Mouse (Mus musculus) liver, embryonic 16.5 days (tissue): ENCODE measurements around the gene Trcg1. TPM values are rescaled to one million over a fixed set of nuclear protein-coding genes. Genes with fewer than 3 reads are reported as not detected.

Experiments
- ATAC-seq: fragments of 200-750 bp; cut with Nextera tagmentation; 2 replicates; pipeline ENCODE4 v1.8.0; 2017; ENCODE audit warnings: low read depth, mild to moderate bottlenecking, moderate number of reproducible peaks, moderate library complexity
- H3K27ac ChIP-seq: fragments of 300-500 bp; sonication (generic); 2 replicates; pipeline ENCODE4 v1.5.1; 2014; ENCODE audit warnings: mild to moderate bottlenecking, low read length
- H3K27me3 ChIP-seq: fragments of 300-500 bp; sonication (generic); 2 replicates; pipeline ENCODE4 v1.6.1; 2014; ENCODE audit warnings: low read depth, low read length, mixed read lengths; ENCODE audit not compliant: control insufficient read depth, insufficient read depth
- H3K36me3 ChIP-seq: fragments of 300-500 bp; sonication (generic); 2 replicates; pipeline ENCODE4 v1.6.1; 2014; ENCODE audit warnings: mild to moderate bottlenecking; ENCODE audit not compliant: control insufficient read depth, insufficient read depth
- H3K4me1 ChIP-seq: fragments of 300-500 bp; sonication (generic); 2 replicates; pipeline ENCODE4 v1.6.1; 2014; ENCODE audit warnings: low read depth, low read length, mixed read lengths; ENCODE audit not compliant: control insufficient read depth
- H3K4me2 ChIP-seq: fragments of 300-500 bp; sonication (generic); 2 replicates; pipeline ENCODE4 v1.6.1; 2014; ENCODE audit warnings: low read depth, low read length, mixed read lengths
- H3K4me3 ChIP-seq: fragments of 300-500 bp; sonication (generic); 2 replicates; pipeline ENCODE4 v1.5.1; 2014; ENCODE audit warnings: low read depth, mild to moderate bottlenecking, low read length
- H3K9ac ChIP-seq: fragments of 300-500 bp; sonication (generic); 2 replicates; pipeline ENCODE4 v1.6.1; 2014; ENCODE audit warnings: low read depth, low read length
- H3K9me3 ChIP-seq: fragments of 300-500 bp; sonication (generic); replicated peaks from 2 replicates; pipeline ENCODE4 v1.6.1; 2016; ENCODE audit warnings: low read length; ENCODE audit not compliant: control insufficient read depth
- WGBS: fragments of 180-500 bp; shearing (Covaris S2); extraction: QIAGEN DNeasy Blood & Tissue Kit; methylation state at CpG from one replicate; pipeline ENCODE4 v1.1.7; 2014; ENCODE audit not compliant: insufficient replicate concordance; 5-methylcytosine and 5-hydroxymethylcytosine counted together
- polyA plus RNA-seq: library from polyadenylated mRNA; unstranded; fragments of >200 nt; fragmentation: Nextera tagmentation; extraction: Ambion mirVana; gene quantifications from 2 replicates; pipeline ENCODE4 v1.2.1, GENCODE M21; 2015

The Trcg1 gene
- polyA plus RNA-seq, 1 experiment from 2014 or later = not detected

- no peaks in the 10 kb centered on the region for H3K27me3 ChIP-seq
- H3K9me3 ChIP-seq = no peaks in the 10 kb centered on the region
- WGBS = 35% methylated on average over 5 of the region's 5 CpGs
- H3K4me1 ChIP-seq = no peaks in the 10 kb centered on the region
- no peak overlapping the region for H3K9ac ChIP-seq
- ATAC-seq = no peak
- no peaks in the 10 kb centered on the region for H3K36me3 ChIP-seq
- H3K4me3 ChIP-seq = no peak overlapping the region
- no peak overlapping the region for H3K4me2 ChIP-seq
- H3K27ac ChIP-seq = no peak overlapping the region
Observed at GRCm38 (mm10) chr9:57242916-57243315, 6.6 kb downstream of the Trcg1 start.

GRCm38 (mm10) chr9:57244106-57244685 is 7.8 kb downstream of the Trcg1 start:
- no peak for ATAC-seq
- H3K9ac ChIP-seq = no peak overlapping the region
- WGBS = 47% methylated on average over 7 of the region's 7 CpGs
- no peaks in the 10 kb centered on the region for H3K9me3 ChIP-seq
- H3K27ac ChIP-seq = no peak overlapping the region
- H3K4me1 ChIP-seq = peaks cover 3% of the 10 kb centered on the region
- H3K36me3 ChIP-seq = no peaks in the 10 kb centered on the region
- H3K4me3 ChIP-seq = no peak overlapping the region
- no peak overlapping the region for H3K4me2 ChIP-seq
- no peaks in the 10 kb centered on the region for H3K27me3 ChIP-seq

- no peaks in the 10 kb centered on the region for H3K36me3 ChIP-seq
- no peak overlapping the region for H3K27ac ChIP-seq
- H3K4me2 ChIP-seq = no peak overlapping the region
- peaks cover 3% of the 10 kb centered on the region for H3K4me1 ChIP-seq
- H3K9me3 ChIP-seq = no peaks in the 10 kb centered on the region
- no peaks in the 10 kb centered on the region for H3K27me3 ChIP-seq
- no peak for ATAC-seq
- WGBS = 74% methylated on average over 5 of the region's 5 CpGs
- H3K9ac ChIP-seq = no peak overlapping the region
- no peak overlapping the region for H3K4me3 ChIP-seq
Observed at GRCm38 (mm10) chr9:57246482-57246881, 10.1 kb downstream of the Trcg1 start.

GRCm38 (mm10) chr9:57247201-57247671 is 10.9 kb downstream of the Trcg1 start:
- Histone ChIP-seq H3K27me3 (no peaks in the 10 kb centered on the region), H3K4me3 (no peak overlapping the region), H3K4me2 (no peak overlapping the region), H3K9ac (no peak overlapping the region), H3K36me3 (peaks cover 3% of the 10 kb centered on the region; the same call in 1 of the 2 replicates), H3K9me3 (no peaks in the 10 kb centered on the region), H3K4me1 (peaks cover 3% of the 10 kb centered on the region), H3K27ac (no peak overlapping the region)
- ATAC-seq = no peak
- WGBS = 51% methylated on average over 8 of the region's 8 CpGs

GRCm38 (mm10) chr9:57248030-57248942 is 11.9 kb downstream of the Trcg1 start:
- H3K27me3 ChIP-seq = no peaks in the 10 kb centered on the region
- no peak overlapping the region for H3K27ac ChIP-seq
- no peak for ATAC-seq
- 33% methylated on average over 7 of the region's 7 CpGs for WGBS
- H3K4me1 ChIP-seq = peaks cover 3% of the 10 kb centered on the region
- H3K9me3 ChIP-seq = no peaks in the 10 kb centered on the region
- no peak overlapping the region for H3K9ac ChIP-seq
- H3K4me2 ChIP-seq = no peak overlapping the region
- no peak overlapping the region for H3K4me3 ChIP-seq
- peaks cover 13% of the 10 kb centered on the region for H3K36me3 ChIP-seq

- H3K4me1 ChIP-seq = peaks cover 7% of the 10 kb centered on the region
- no peak overlapping the region for H3K9ac ChIP-seq
- WGBS = 70% methylated on average over 4 of the region's 4 CpGs
- H3K4me2 ChIP-seq = no peak overlapping the region
- no peaks in the 10 kb centered on the region for H3K9me3 ChIP-seq
- H3K4me3 ChIP-seq = no peak overlapping the region
- no peak for ATAC-seq
- H3K27ac ChIP-seq = no peak overlapping the region
- no peaks in the 10 kb centered on the region for H3K27me3 ChIP-seq
- H3K36me3 ChIP-seq = peaks cover 28% of the 10 kb centered on the region
Observed at GRCm38 (mm10) chr9:57250026-57250425, 13.7 kb downstream of the Trcg1 start.

- Histone ChIP-seq H3K9me3 (no peaks in the 10 kb centered on the region), H3K4me2 (no peak overlapping the region), H3K27me3 (no peaks in the 10 kb centered on the region), H3K9ac (no peak overlapping the region), H3K4me1 (peaks cover 7% of the 10 kb centered on the region), H3K4me3 (no peak overlapping the region), H3K36me3 (peaks cover 29% of the 10 kb centered on the region), H3K27ac (no peak overlapping the region)
- WGBS = 78% methylated on average over 2 of the region's 2 CpGs
- no peak for ATAC-seq
Observed at GRCm38 (mm10) chr9:57251139-57251538, 14.8 kb downstream of the Trcg1 start.

GRCm38 (mm10) chr9:57254061-57254460 is 17.7 kb downstream of the Trcg1 start:
- peaks cover 4% of the 10 kb centered on the region for H3K4me1 ChIP-seq
- H3K27me3 ChIP-seq = no peaks in the 10 kb centered on the region
- H3K9me3 ChIP-seq = no peaks in the 10 kb centered on the region
- no peak for ATAC-seq
- H3K4me2 ChIP-seq = no peak overlapping the region
- no peak overlapping the region for H3K4me3 ChIP-seq
- no peak overlapping the region for H3K27ac ChIP-seq
- no peak overlapping the region for H3K9ac ChIP-seq
- peaks cover 58% of the 10 kb centered on the region for H3K36me3 ChIP-seq
- 85% methylated on average over 7 of the region's 7 CpGs for WGBS
